Mouse (Mus musculus): ENCODE results near the gene Kcnj14.

GRCm38 (mm10) chr7:45831128-45831525 is 6.5 kb upstream of the Kcnj14 start:
- TF ChIP-seq CTCF (IDR thresholded peaks at IDR 0.05; ENCODE audit: insufficient read depth, low read depth, low read length) (no peak), POLR2A (IDR thresholded peaks at IDR 0.05; ENCODE audit: insufficient read depth, low read depth, low read length) (no peak)
